Mouse (Mus musculus): ENCODE data around the gene Washc4. TPM values are rescaled to one million over a fixed set of nuclear protein-coding genes. Genes with fewer than 3 reads are reported as not detected.

The Washc4 gene
- polyA plus RNA-seq, 1 experiment: not detected

DNA sequence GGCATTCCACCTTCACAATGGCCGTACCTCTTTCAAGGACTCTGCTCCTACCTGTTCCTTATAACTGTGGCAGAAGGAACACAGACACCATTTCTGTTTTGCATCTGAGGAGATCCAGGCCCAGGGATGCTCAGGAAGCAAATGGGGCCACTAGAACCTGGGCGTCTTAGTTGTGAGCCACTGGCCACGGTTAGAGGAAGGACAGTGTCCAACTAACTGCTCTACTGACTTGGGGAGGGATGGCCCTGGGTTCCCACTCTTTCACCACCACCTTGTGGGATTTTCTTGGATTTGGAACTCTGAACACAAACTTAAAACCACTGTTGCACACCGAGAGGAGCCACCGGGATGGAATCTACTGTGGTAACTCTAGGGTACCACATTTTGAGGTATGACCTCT, 68.3 kb downstream of the Washc4 start:
- 97% methylated on average over 5 of the region's 5 CpGs for WGBS
- H3K4me1 ChIP-seq (ENCODE audit: control insufficient read depth, insufficient read depth, low read length): no peaks in the 10 kb centered on the region
- TF ChIP-seq POLR2A (IDR thresholded peaks at IDR 0.05; ENCODE audit: insufficient read depth, low read depth, low read length) (no peak), CTCF (IDR thresholded peaks at IDR 0.05; ENCODE audit: insufficient read depth, low read depth, low read length) (no peak)
- no peak overlapping the region for H3K4me3 ChIP-seq (ENCODE audit: insufficient read depth, low read depth, low read length)
- no peak overlapping the region for H3K27ac ChIP-seq (ENCODE audit: insufficient read depth, low read depth, low read length)

GRCm38 (mm10) chr10:83612648-83613215, 69.2 kb downstream of the Washc4 start:
- no peak overlapping the region for H3K27ac ChIP-seq (ENCODE audit: insufficient read depth, low read depth, low read length)
- WGBS: 87% methylated on average over 14 of the region's 14 CpGs
- H3K4me3 ChIP-seq (ENCODE audit: insufficient read depth, low read depth, low read length): no peak overlapping the region
- TF ChIP-seq POLR2A (IDR thresholded peaks at IDR 0.05; ENCODE audit: insufficient read depth, low read depth, low read length) (no peak), CTCF (IDR thresholded peaks at IDR 0.05; ENCODE audit: insufficient read depth, low read depth, low read length) (no peak)
- no peaks in the 10 kb centered on the region for H3K4me1 ChIP-seq (ENCODE audit: control insufficient read depth, insufficient read depth, low read length)

- H3K4me3 ChIP-seq (ENCODE audit: insufficient read depth, low read depth, low read length): no peak overlapping the region
- TF ChIP-seq POLR2A (IDR thresholded peaks at IDR 0.05; ENCODE audit: insufficient read depth, low read depth, low read length): no peak
- peak; percentile 35; the same call in 1 of the 2 replicates for TF ChIP-seq CTCF (IDR thresholded peaks at IDR 0.05; ENCODE audit: insufficient read depth, low read depth, low read length)
- H3K4me1 ChIP-seq (ENCODE audit: control insufficient read depth, insufficient read depth, low read length): peaks cover 4% of the 10 kb centered on the region
- 65% methylated on average over 10 of the region's 10 CpGs for WGBS
- no peak overlapping the region for H3K27ac ChIP-seq (ENCODE audit: insufficient read depth, low read depth, low read length)
Measured at GRCm38 (mm10) chr10:83617366-83617765, 73.8 kb downstream of the Washc4 start.

DNA sequence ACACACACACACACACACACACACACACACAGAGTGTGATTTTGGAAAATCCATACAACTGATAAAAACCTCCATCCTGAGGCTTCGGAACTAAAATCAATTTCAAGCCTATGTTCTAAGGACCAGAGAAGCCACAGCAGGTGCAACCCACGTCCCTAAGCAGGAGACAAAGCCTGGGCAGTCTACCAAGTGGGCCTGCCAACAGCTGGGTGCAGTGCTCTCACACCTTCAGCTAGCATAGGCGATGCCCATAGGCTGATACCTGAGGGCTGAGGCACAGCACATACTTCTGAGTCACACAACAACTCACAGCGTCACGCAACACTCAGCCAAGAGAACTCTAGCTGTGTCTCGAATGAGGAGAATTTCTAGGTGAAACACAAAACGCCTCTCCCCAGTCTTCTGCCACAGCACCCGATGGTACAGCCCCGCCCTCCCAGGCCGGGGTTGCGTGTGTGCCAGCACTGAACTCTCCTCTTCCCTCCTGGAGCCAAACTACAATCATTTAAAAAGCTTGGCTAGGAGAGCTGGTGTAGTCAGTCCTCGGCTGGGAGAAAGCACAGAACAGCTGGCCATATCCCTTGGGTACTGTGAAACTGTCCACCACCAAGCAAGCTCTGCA, 75.4 kb downstream of the Washc4 start:
- Histone ChIP-seq H3K4me1 (ENCODE audit: control insufficient read depth, insufficient read depth, low read length) (peaks cover 4% of the 10 kb centered on the region), H3K4me3 (ENCODE audit: insufficient read depth, low read depth, low read length) (no peak overlapping the region), H3K27ac (ENCODE audit: insufficient read depth, low read depth, low read length) (no peak overlapping the region)
- 47% methylated on average over 12 of the region's 12 CpGs for whole genome bisulfite sequencing
- TF ChIP-seq POLR2A (IDR thresholded peaks at IDR 0.05; ENCODE audit: insufficient read depth, low read depth, low read length) (no peak), CTCF (IDR thresholded peaks at IDR 0.05; ENCODE audit: insufficient read depth, low read depth, low read length) (no peak)

DNA sequence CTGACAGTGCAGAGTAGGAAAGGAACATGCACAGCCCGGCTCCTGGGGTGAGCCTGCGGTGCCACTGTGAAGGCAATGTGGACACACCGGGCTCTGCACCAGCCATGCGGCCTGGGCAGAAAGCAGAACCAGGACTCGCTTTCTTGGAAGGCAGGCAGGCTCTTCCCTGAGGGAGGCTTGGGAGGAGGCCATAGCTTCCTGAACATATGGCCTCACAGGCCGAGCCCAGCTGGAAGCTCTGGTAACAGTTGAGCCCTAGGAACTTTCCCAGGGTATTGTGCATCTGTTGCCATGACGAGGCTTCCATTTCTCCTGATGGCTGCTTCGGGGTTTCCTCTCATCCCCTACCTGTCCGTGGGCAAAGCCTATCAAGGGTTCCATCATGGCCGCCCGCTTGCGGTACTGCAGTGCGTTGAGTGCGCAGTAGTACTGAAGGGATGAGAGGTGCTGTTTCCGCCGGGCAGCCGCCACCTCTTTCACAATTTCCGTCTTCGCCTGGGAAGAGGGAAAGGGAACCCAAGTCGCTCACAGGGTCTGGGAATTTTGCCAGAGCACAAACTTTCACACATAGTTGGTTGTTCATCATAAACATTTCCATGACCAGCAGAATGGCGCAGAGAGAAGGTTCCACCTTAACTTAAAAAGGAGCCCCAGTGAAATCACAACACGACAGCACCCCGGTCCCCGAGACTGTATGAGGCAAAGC, 77.0 kb downstream of the Washc4 start:
- WGBS: 90% methylated on average over 24 of the region's 24 CpGs
- no peak overlapping the region for H3K27ac ChIP-seq (ENCODE audit: insufficient read depth, low read depth, low read length)
- H3K4me1 ChIP-seq (ENCODE audit: control insufficient read depth, insufficient read depth, low read length): peaks cover 4% of the 10 kb centered on the region
- TF ChIP-seq CTCF (IDR thresholded peaks at IDR 0.05; ENCODE audit: insufficient read depth, low read depth, low read length): no peak
- no peak for TF ChIP-seq POLR2A (IDR thresholded peaks at IDR 0.05; ENCODE audit: insufficient read depth, low read depth, low read length)
- H3K4me3 ChIP-seq (ENCODE audit: insufficient read depth, low read depth, low read length): no peak overlapping the region

GRCm38 (mm10) chr10:83624065-83624464, 80.5 kb downstream of the Washc4 start:
- TF ChIP-seq POLR2A (IDR thresholded peaks at IDR 0.05; ENCODE audit: insufficient read depth, low read depth, low read length): no peak
- no peak for TF ChIP-seq CTCF (IDR thresholded peaks at IDR 0.05; ENCODE audit: insufficient read depth, low read depth, low read length)
- H3K4me1 ChIP-seq (ENCODE audit: control insufficient read depth, insufficient read depth, low read length): peaks cover 1% of the 10 kb centered on the region

DNA sequence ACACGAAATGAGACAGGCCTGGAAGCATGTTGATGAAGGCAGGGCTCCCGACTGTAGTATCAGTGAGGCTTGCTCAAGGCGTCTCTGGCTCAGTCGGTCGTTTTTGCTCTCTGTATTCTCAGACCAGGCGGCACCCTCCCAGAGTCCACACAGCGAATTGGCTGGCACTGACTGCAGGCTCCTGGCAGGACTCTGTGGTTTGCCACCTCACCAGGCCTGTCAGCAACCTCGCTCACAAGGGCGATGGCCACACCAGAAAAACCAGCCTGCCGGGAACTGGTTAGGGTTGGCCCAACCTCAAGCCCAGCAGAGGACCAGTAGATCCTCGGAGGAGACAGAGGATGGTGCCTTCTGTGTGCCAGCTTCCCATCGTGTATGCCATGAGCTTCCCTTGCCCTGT, 81.3 kb downstream of the Washc4 start:
- WGBS: 72% methylated on average over 12 of the region's 12 CpGs
- H3K27ac ChIP-seq (ENCODE audit: insufficient read depth, low read depth, low read length): no peak overlapping the region
- no peak overlapping the region for H3K4me3 ChIP-seq (ENCODE audit: insufficient read depth, low read depth, low read length)
- TF ChIP-seq CTCF (IDR thresholded peaks at IDR 0.05; ENCODE audit: insufficient read depth, low read depth, low read length) (no peak), POLR2A (IDR thresholded peaks at IDR 0.05; ENCODE audit: insufficient read depth, low read depth, low read length) (no peak)
- H3K4me1 ChIP-seq (ENCODE audit: control insufficient read depth, insufficient read depth, low read length): peaks cover 6% of the 10 kb centered on the region; the same call in 1 of the 2 replicates

More at GRCm38 (mm10) chr10:83624065-83624464, 80.5 kb downstream of the Washc4 start:
- Histone ChIP-seq H3K27ac (ENCODE audit: insufficient read depth, low read depth, low read length) (no peak overlapping the region), H3K4me3 (ENCODE audit: insufficient read depth, low read depth, low read length) (no peak overlapping the region)
- WGBS: 81% methylated on average over 8 of the region's 8 CpGs

DNA sequence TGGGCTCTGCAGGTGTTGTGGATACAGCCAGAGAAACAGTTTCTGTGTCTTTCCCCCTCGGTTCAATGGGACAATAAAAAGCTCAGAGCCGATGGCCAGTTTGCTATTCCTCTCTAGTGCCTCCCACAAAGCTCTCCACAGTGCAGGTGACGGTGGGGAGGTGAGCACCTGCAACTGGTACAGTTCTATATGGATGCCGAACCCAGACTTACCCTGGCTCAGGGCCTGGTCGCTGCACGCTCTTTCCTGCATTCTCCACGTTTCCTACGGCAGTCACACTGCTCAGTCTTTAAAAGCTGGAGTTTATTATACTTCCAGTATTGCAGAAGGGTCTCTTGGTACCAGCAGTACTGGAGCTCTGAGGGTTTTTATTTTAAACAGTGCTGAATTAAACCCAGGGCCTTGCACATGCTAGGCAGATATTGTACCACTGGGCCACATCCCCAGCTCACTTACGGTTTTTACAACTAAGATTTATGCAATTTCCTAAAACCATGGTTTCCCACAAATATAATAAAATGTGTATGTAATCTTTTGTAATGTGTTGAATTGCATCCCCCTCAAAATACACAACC, 83.6 kb downstream of the Washc4 start:
- 95% methylated on average over 9 of the region's 9 CpGs for WGBS
- no peak overlapping the region for H3K4me3 ChIP-seq (ENCODE audit: insufficient read depth, low read depth, low read length)
- H3K4me1 ChIP-seq (ENCODE audit: control insufficient read depth, insufficient read depth, low read length): peaks cover 12% of the 10 kb centered on the region; the same call in 1 of the 2 replicates
- no peak overlapping the region for H3K27ac ChIP-seq (ENCODE audit: insufficient read depth, low read depth, low read length)
- TF ChIP-seq POLR2A (IDR thresholded peaks at IDR 0.05; ENCODE audit: insufficient read depth, low read depth, low read length): no peak
- no peak for TF ChIP-seq CTCF (IDR thresholded peaks at IDR 0.05; ENCODE audit: insufficient read depth, low read depth, low read length)

GRCm38 (mm10) chr10:83628241-83628640, 84.7 kb downstream of the Washc4 start:
- Histone ChIP-seq H3K27ac (ENCODE audit: insufficient read depth, low read depth, low read length) (no peak overlapping the region), H3K4me3 (ENCODE audit: insufficient read depth, low read depth, low read length) (no peak overlapping the region), H3K4me1 (ENCODE audit: control insufficient read depth, insufficient read depth, low read length) (peaks cover 21% of the 10 kb centered on the region)
- 97% methylated on average over 4 of the region's 4 CpGs for WGBS
- TF ChIP-seq POLR2A (IDR thresholded peaks at IDR 0.05; ENCODE audit: insufficient read depth, low read depth, low read length) (no peak), CTCF (IDR thresholded peaks at IDR 0.05; ENCODE audit: insufficient read depth, low read depth, low read length) (no peak)
